Mouse (Mus musculus): Measurements from ENCODE around the gene Pusl1. TPM values are rescaled to one million over a fixed set of nuclear protein-coding genes. Genes with fewer than 3 reads are reported as not detected.
A peak's percentile ranks its signal among the peaks of the same experiment; 100 is the strongest.

The Pusl1 gene
- 27.3 and 34.1 TPM in 2 replicates for polyA plus RNA-seq (2012; rRNA removed)

GRCm38 (mm10) chr4:155891551-155892001, at the start of gene Pusl1, which contains the start of gene Acap3:
Pusl1 (minus strand) TSS chr4:155891781.
Acap3 (plus strand) TSS chr4:155891822.
- H3K27ac ChIP-seq (ENCODE audit: insufficient read depth, low read depth, low read length) = peak within 1 kb of the TSS; percentile 95
- WGBS = under 1% methylated on average over 52 of the region's 52 CpGs
- peak; percentile 98 for DNase-seq
- H3K4me1 ChIP-seq (ENCODE audit: control insufficient read depth, insufficient read depth, low read length) = peaks cover 7% of the 10 kb centered on the region; the same call in 1 of the 2 replicates
- no peaks in the 10 kb centered on the region for H3K27me3 ChIP-seq (replicated peaks; ENCODE audit: control insufficient read depth, insufficient read depth, low read length)
- H3K36me3 ChIP-seq (ENCODE audit: control insufficient read depth, insufficient read depth, low read length) = no peaks in the 10 kb centered on the region
- no peak for TF ChIP-seq POLR2A (IDR thresholded peaks at IDR 0.05; ENCODE audit: low read depth, low read length)
- no peak for TF ChIP-seq CTCF (conservative IDR thresholded peaks at IDR 0.05; ENCODE audit: insufficient read depth, insufficient read length, low read depth, low read length)
- H3K4me3 ChIP-seq (ENCODE audit: insufficient read depth, low read depth, low read length) = peak within 1 kb of the TSS; percentile 88

DNA sequence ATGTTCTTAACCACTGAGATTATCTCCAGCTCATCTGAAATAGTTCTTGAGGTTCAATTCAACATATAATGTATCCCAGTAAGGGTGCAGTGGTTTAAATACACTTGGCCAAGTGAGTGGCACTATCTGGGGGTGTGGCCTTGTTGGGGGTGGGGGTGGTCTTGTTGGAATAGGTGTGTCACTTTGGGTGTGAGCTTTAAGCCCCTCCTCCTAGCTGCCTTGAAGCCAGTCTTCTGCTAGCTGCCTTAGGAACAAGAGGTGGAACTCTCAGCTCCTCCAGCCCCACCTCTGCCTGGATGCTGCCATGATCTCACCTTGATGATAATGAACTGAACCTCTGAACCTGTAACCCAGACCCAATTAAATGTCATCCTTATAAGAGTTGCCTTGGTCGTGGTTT, 40.5 kb upstream of the Pusl1 start:
- H3K36me3 ChIP-seq (ENCODE audit: control insufficient read depth, insufficient read depth, low read length) = no peaks in the 10 kb centered on the region
- no peak overlapping the region for H3K4me3 ChIP-seq (ENCODE audit: insufficient read depth, low read depth, low read length)
- WGBS = 51% methylated on average over 1 of the region's 1 CpGs
- H3K4me1 ChIP-seq (ENCODE audit: control insufficient read depth, insufficient read depth, low read length) = no peaks in the 10 kb centered on the region
- H3K27me3 ChIP-seq (replicated peaks; ENCODE audit: control insufficient read depth, insufficient read depth, low read length) = no peaks in the 10 kb centered on the region
- no peak overlapping the region for H3K27ac ChIP-seq (ENCODE audit: insufficient read depth, low read depth, low read length)
- TF ChIP-seq CTCF (conservative IDR thresholded peaks at IDR 0.05; ENCODE audit: insufficient read depth, insufficient read length, low read depth, low read length) (no peak), POLR2A (IDR thresholded peaks at IDR 0.05; ENCODE audit: low read depth, low read length) (no peak)
- DNase-seq = no peak

DNA sequence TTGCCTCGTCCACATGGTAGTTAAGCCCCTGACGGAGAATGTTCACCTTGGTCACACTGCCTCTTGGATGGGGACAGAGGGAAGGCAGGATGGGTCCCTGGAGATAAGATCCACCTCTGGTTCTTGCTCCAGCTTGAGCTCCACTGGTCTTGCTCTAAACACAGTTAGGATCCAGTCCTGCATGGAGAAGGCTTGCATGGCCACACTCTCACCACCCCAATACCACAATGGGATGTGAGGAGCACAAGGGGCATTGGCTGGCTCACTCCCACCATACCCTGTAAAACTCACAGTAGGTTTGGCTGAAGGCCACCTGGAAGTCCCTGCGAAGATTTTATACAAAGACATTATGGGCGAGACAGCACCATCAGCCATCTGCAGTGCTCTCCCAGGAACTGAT, 17.2 kb upstream of the Pusl1 start:
- no peak for TF ChIP-seq CTCF (conservative IDR thresholded peaks at IDR 0.05; ENCODE audit: insufficient read depth, insufficient read length, low read depth, low read length)
- Histone ChIP-seq H3K36me3 (ENCODE audit: control insufficient read depth, insufficient read depth, low read length) (no peaks in the 10 kb centered on the region), H3K27ac (ENCODE audit: insufficient read depth, low read depth, low read length) (no peak overlapping the region), H3K4me1 (ENCODE audit: control insufficient read depth, insufficient read depth, low read length) (no peaks in the 10 kb centered on the region), H3K4me3 (ENCODE audit: insufficient read depth, low read depth, low read length) (no peak overlapping the region), H3K27me3 (replicated peaks; ENCODE audit: control insufficient read depth, insufficient read depth, low read length) (no peaks in the 10 kb centered on the region)
- WGBS = 91% methylated on average over 4 of the region's 4 CpGs
- no peak for DNase-seq

- Histone ChIP-seq H3K27me3 (replicated peaks; ENCODE audit: control insufficient read depth, insufficient read depth, low read length) (no peaks in the 10 kb centered on the region), H3K36me3 (ENCODE audit: control insufficient read depth, insufficient read depth, low read length) (no peaks in the 10 kb centered on the region), H3K4me1 (ENCODE audit: control insufficient read depth, insufficient read depth, low read length) (no peaks in the 10 kb centered on the region), H3K27ac (ENCODE audit: insufficient read depth, low read depth, low read length) (no peak overlapping the region), H3K4me3 (ENCODE audit: insufficient read depth, low read depth, low read length) (no peak overlapping the region)
- no peak for TF ChIP-seq POLR2A (IDR thresholded peaks at IDR 0.05; ENCODE audit: low read depth, low read length)
- TF ChIP-seq CTCF (conservative IDR thresholded peaks at IDR 0.05; ENCODE audit: insufficient read depth, insufficient read length, low read depth, low read length) = no peak
- 76% methylated on average over 7 of the region's 7 CpGs for WGBS
- no peak for DNase-seq
Observed at GRCm38 (mm10) chr4:155908281-155908680, 16.7 kb upstream of the Pusl1 start.

DNA sequence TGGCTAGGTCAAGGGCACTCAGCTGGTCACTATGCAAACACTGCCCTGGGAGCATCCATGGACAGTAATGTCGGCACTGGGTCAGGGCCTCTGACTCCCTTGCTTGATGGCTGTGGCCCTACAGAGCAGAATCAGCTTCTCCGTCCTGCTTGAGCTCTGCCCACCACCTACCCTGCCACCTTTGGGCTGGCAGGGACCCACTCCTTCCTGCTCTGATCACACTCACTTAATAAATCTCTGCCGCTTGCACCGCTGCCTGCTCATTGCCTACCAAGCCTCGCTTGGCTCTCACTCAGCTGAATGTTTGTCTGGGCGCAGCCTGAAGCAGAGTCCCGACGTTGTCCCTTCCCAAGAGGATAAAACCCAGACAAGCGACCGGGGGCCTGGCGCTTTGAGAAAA, 15.4 kb upstream of the Pusl1 start:
- peak; percentile 0 for DNase-seq
- WGBS = 67% methylated on average over 11 of the region's 11 CpGs
- H3K4me3 ChIP-seq (ENCODE audit: insufficient read depth, low read depth, low read length) = no peak overlapping the region

GRCm38 (mm10) chr4:155906125-155906524, 14.5 kb upstream of the Pusl1 start:
- no peak overlapping the region for H3K4me3 ChIP-seq (ENCODE audit: insufficient read depth, low read depth, low read length)
- H3K27me3 ChIP-seq (replicated peaks; ENCODE audit: control insufficient read depth, insufficient read depth, low read length) = no peaks in the 10 kb centered on the region
- no peak for TF ChIP-seq POLR2A (IDR thresholded peaks at IDR 0.05; ENCODE audit: low read depth, low read length)
- no peak for TF ChIP-seq CTCF (conservative IDR thresholded peaks at IDR 0.05; ENCODE audit: insufficient read depth, insufficient read length, low read depth, low read length)
- no peaks in the 10 kb centered on the region for H3K36me3 ChIP-seq (ENCODE audit: control insufficient read depth, insufficient read depth, low read length)
- 81% methylated on average over 9 of the region's 9 CpGs for WGBS
- DNase-seq = no peak
- no peaks in the 10 kb centered on the region for H3K4me1 ChIP-seq (ENCODE audit: control insufficient read depth, insufficient read depth, low read length)
- H3K27ac ChIP-seq (ENCODE audit: insufficient read depth, low read depth, low read length) = no peak overlapping the region

More for the DNA sequence above, 15.4 kb upstream of the Pusl1 start:
- Histone ChIP-seq H3K4me1 (ENCODE audit: control insufficient read depth, insufficient read depth, low read length) (no peaks in the 10 kb centered on the region), H3K36me3 (ENCODE audit: control insufficient read depth, insufficient read depth, low read length) (no peaks in the 10 kb centered on the region), H3K27me3 (replicated peaks; ENCODE audit: control insufficient read depth, insufficient read depth, low read length) (no peaks in the 10 kb centered on the region), H3K27ac (ENCODE audit: insufficient read depth, low read depth, low read length) (no peak overlapping the region)
- TF ChIP-seq POLR2A (IDR thresholded peaks at IDR 0.05; ENCODE audit: low read depth, low read length) (no peak), CTCF (conservative IDR thresholded peaks at IDR 0.05; ENCODE audit: insufficient read depth, insufficient read length, low read depth, low read length) (no peak)

DNA sequence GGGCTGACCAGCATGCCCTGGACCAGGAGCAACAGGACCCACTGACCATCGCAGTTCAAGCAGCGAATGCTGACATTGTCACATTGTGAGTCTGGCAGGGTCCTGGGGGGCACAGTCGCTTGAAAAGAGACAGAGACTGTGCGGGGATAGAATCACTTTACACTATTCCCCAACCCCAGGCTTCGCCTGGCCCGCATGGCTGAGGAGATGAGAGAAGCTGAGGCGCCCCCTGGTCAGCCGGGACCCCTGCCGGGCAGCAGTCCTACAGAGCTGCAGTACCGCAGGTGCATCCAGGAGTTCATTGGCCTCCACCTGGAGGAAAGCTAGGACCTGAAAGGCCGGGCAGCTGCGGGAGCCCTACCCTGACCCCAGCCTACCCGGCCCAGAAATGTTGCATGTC, 14.1 kb upstream of the Pusl1 start:
- no peak for DNase-seq
- H3K4me1 ChIP-seq (ENCODE audit: control insufficient read depth, insufficient read depth, low read length) = no peaks in the 10 kb centered on the region
- no peak overlapping the region for H3K27ac ChIP-seq (ENCODE audit: insufficient read depth, low read depth, low read length)
- no peaks in the 10 kb centered on the region for H3K36me3 ChIP-seq (ENCODE audit: control insufficient read depth, insufficient read depth, low read length)
- H3K4me3 ChIP-seq (ENCODE audit: insufficient read depth, low read depth, low read length) = no peak overlapping the region
- no peaks in the 10 kb centered on the region for H3K27me3 ChIP-seq (replicated peaks; ENCODE audit: control insufficient read depth, insufficient read depth, low read length)
- TF ChIP-seq CTCF (conservative IDR thresholded peaks at IDR 0.05; ENCODE audit: insufficient read depth, insufficient read length, low read depth, low read length) = no peak
- TF ChIP-seq POLR2A (IDR thresholded peaks at IDR 0.05; ENCODE audit: low read depth, low read length) = no peak
- WGBS = 89% methylated on average over 13 of the region's 13 CpGs
